Mouse (Mus musculus) G1E (cell line): Measurements from ENCODE around the gene Smdt1.

Experiments
- CTCF ChIP-seq: IDR thresholded peaks from 2 replicates; pipeline ENCODE4 v1.5.1; 2012; ENCODE audit warnings: low read depth, low read length, inconsistent platforms, mixed read lengths
- GATA1 ChIP-seq: IDR thresholded peaks from 2 replicates; pipeline ENCODE4 v1.6.1; 2012; ENCODE audit warnings: borderline replicate concordance, low read length, inconsistent platforms, mixed read lengths

- TF ChIP-seq GATA1 (no peak), CTCF (no peak)
Observed at GRCm38 (mm10) chr15:82385729-82386128, 47.0 kb downstream of the Smdt1 start.
